Mouse (Mus musculus) right cerebral cortex, postnatal 25 days (tissue): ENCODE data around the gene Vac14.

ENCODE experiments used
- DNase-seq: peaks from one replicate; pipeline ENCODE4 v3.0.0; 2022

Vac14 gene

DNA sequence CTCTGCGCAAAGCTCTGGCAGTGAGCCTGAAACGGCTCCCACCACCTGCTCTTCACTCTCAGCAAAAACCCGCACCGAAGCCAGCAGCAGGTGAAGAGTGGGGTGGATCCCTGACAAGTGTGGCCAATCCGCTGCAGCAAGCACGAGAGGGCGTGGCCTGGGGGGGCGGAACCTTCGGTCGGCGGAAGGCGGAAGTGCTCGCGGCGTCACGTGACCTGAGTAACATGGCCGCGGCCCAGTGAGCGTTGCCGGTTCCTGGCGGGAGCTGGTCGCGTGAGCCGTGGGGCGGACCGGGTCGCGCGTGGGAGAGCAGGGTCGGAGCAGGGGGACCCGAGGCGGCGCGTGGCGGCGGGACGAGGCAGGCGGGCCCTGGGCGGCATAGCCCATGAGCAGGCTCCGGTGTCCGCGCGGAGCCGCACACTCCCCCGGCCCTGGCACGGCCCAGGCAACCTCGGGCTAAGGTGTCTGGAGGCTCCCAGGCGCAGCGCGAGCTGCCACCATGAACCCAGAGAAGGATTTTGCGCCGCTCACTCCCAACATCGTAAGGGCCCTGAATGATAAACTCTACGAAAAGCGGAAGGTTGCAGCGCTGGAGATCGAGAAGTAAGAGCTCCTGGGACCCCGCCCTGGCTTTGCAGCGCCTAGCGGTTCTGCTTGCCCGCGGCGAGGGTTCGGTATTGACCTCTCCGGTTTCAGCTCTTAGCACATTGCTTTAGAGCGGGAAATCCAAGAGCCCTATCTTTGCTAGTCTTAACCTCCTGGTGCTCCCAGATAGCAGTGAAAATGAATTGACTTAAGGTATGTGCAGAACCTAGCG, at the start of gene Vac14:
TSS of gene Vac14 (plus strand) at position 195 of the 817 bp plus-strand sequence.
- DNase-seq = peak; percentile 97

DNA sequence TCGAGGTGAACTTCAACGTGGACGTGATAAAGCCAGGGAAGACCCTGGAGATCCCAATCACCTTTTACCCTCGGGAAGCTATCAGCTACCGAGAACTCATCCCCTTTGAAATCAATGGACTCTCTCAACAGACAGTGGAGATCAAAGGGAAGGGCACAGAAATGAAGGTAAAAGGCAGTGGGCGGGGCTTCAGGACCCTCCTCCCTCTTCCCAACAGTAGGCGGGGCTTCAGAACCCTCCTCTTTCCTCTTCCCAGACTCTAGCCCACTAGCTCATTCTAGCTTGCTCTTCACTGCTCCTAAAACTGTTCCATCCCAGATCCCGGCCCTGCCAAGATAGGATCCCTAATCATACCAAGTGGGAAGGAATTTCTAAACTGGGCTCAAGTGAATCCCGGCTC, 25.7 kb upstream of the Vac14 start:
- no peak for DNase-seq

GRCm38 (mm10) chr8:110594164-110594563, 24.2 kb upstream of the Vac14 start:
- DNase-seq = no peak

- no peak for DNase-seq
Observed at GRCm38 (mm10) chr8:110604556-110604955, 13.8 kb upstream of the Vac14 start.

- no peak for DNase-seq
Observed at GRCm38 (mm10) chr8:110605401-110606015, 12.9 kb upstream of the Vac14 start.

DNA sequence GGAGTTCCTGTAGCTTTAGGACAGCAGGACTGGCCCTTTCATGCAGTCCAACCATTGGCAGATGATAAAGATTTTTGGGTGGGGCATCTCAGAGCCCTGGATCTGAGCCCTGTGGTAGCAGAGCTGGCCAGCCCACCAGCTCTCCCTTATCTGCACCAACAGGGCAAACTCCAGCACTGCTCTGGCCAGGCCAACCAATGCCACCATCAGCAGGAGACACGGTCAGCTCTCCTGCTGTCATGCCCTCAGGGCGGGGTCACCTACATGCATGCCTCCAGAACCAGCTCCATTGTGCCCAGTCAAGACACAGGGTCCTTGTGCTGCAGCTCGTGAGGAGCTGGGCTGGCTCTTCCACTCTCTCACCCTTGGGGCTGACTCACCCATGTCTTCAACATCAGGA, 2.7 kb upstream of the Vac14 start:
- no peak for DNase-seq

GRCm38 (mm10) chr8:110617801-110618358, 505 bp upstream of the Vac14 start:
- no peak for DNase-seq

DNA sequence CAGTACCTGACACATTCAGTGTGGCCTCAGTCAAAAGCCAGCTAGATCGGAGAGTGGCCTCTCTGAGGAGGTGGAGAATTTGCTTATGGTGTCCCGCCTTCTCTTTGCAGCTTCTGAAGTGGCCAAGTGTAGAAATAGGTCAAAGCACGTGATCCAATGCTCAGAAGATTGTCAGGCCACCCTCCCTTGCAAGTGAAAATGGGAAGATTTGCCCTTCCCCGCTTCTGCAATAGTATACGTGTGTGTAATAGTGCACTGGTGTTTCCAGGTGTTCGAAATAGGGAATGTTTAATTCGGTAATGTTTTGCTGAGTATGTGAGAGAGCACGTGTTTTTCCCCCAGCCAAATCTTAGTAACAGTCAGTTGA, 806 bp downstream of the Vac14 start:
- no peak for DNase-seq

DNA sequence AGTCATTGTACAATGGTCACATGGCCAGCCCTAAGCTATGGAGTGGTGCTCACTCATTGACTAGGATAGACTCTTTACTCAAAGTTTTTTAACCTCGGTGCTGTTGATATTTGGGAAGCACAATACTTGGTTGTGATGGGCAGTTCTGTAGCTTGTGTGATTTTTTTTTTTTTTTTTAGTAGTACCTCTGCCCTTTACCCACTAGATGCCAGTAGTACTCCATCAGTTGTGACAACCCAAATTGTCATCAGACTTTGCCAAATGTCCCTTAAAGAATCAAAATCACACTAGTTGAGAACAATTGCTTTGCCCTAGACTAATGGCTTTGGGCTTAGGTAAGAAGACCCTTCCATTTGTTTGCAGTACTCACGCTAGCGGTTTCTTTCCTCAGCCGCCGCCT, 1.5 kb downstream of the Vac14 start:
- no peak for DNase-seq

DNA sequence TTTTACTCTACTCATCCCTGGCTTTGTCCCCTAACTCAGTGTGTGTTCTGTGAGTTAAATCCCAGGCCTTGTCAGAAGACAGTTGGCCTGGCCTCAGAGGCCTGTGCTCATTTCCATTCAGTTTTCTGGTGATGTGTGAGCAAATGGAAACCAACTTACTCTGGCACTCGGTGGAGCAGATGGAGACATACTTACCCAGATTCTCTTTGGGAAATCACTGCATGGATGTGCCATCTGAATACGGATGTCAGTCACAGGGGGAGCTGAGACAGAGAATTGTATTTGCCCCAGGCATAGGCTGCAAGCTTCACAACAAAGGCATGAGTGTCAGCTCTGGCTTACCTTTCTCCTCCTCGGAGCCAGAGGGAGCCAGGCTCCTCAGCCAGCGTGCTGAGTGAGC, 8.0 kb downstream of the Vac14 start:
- no peak for DNase-seq

GRCm38 (mm10) chr8:110629245-110630063, 11.1 kb downstream of the Vac14 start:
- no peak for DNase-seq

GRCm38 (mm10) chr8:110630079-110630478, 11.7 kb downstream of the Vac14 start:
- DNase-seq = no peak

DNA sequence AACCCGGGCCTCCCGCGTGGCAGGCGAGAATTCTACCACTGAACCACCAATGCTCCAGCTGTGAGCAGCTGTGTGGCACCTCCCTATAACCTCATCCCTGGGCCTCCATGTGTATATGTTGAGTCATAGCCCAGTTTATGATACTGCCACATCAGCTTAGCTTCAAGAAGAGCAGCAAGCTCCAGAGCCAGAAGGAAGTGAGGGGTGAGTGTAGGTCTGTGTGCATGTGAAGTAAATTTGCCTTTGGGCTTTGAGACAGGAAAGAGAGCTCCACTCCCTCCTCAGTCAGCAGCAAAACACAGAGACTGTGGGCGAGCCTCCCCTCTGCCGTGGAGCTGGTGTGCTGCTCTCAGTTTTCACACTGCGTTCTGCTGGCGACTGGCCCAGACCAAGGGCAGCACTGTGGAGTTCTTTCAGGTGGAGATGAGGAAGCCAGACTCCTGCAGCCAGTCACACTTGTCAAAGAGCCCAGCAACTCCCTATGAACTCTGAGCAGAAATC, 12.2 kb downstream of the Vac14 start:
- DNase-seq = peak; percentile 64

DNA sequence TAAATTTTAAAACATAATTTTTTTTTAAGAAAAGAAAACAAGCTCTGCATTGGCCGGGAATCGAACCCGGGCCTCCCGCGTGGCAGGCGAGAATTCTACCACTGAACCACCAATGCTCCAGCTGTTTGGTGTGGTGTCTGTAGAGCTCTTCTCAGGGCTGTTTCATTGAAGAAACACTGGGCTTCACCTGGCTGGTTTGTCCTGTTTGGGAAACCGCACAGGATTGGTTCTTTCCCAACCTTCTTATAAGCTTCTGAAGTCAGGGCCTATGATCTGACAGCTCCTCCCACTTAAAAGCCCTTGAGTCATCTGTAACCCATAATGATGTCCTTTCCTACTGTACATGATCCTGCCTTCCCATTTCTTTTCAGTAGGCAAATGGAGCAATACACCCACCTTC, 12.8 kb downstream of the Vac14 start:
- DNase-seq = no peak

- no peak for DNase-seq
Observed at GRCm38 (mm10) chr8:110633814-110634213, 15.4 kb downstream of the Vac14 start.

DNA sequence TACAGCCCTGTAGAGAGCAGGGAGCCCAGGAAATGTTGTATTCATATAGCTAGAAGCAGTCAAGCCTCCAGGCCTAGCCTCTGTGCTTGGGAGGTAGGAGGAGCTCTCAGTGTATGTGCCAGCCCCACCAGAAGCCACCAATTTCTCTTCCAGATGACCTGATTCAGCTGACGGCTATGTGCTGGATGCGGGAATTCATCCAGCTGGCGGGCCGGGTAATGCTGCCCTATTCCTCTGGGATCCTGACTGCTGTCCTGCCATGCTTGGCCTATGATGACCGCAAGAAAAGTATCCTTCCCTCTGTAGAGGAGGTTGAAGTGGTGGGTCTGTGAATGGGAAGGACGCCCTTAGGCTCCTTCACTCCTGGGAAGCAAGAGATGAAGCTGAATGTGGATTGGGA, 17.8 kb downstream of the Vac14 start:
- no peak for DNase-seq

- no peak for DNase-seq
Observed at GRCm38 (mm10) chr8:110642331-110642730, 23.9 kb downstream of the Vac14 start.

DNA sequence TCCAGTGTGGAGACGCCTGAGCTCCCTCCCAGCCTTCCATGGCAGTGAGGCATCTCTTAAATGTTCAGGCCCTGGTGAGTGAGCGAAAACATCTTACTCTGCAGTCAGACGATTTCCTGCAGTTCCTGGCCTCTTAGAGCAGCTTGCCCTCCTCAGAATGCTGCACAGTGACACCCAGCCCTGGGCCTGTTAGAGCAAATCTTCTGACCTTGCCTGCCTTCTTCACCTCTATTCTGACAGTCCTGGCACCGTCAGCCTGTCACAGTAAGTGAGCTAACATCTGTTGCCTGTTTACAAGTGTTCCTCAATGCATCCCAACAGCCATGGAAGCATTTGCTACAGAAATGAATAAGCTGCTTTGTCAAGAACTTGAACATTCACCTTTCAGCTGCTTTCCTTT, 24.8 kb downstream of the Vac14 start:
- DNase-seq = no peak

- no peak for DNase-seq
Observed at GRCm38 (mm10) chr8:110644422-110644821, 26.0 kb downstream of the Vac14 start.

DNA sequence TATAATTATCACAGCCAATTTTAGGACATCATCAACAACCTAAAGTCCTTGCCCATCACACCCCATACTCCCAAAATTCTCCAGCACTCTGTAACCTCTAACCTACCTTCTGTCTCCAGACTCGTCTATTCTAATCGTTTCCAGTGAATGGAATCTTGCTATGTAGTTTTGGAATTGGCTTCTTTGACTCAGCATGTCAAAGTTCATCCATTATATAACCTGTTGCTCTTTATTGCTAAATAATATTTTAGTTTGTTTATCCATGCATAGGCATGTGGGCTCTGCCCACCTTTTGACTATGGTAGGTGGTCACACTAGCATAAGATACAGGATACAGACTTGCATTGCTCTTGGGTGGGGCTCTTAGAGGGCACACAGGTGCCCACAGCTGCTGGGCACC, 26.5 kb downstream of the Vac14 start:
- DNase-seq = no peak

- no peak for DNase-seq
Observed at GRCm38 (mm10) chr8:110645340-110645739, 27.0 kb downstream of the Vac14 start.

- peak; percentile 81 for DNase-seq
Observed at GRCm38 (mm10) chr8:110646064-110646463, 27.7 kb downstream of the Vac14 start.

DNA sequence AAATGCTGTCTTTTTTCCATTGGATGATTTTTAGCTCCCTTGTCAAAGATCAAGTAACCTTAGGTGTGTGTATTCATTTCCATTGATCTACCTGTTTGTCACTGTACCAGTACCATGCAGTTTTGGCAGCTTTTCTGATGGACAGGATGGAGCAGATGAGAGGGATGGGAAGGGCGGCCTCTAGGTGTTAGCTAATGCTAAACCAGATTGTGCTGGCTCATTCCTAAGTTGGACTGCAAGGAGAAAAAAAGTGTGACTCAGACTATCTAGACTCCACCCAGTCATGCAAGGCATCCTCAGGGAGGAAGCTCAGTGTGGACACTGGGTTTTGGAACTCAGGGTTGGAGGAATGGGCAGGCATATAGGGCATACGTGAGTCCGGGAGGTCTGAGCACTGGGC, 30.2 kb downstream of the Vac14 start:
- no peak for DNase-seq
